Mouse (Mus musculus): ENCODE results near the gene Prkcz. TPM values are rescaled to one million over a fixed set of nuclear protein-coding genes. Genes with fewer than 3 reads are reported as not detected.
A peak's percentile ranks its signal among the peaks of the same experiment; 100 is the strongest.
"Not testable (repeated sequence)": the region's sequence is repeated elsewhere in the genome, so short reads cannot be mapped to it uniquely, and the experiment has no call there.

The Prkcz gene
- polyA plus RNA-seq, 1 experiment from 2014 or later = 6.8 TPM

- WGBS = 85% methylated on average over 11 of the region's 11 CpGs
These were observed 32.8 kb downstream of the Prkcz start for GRCm38 (mm10) chr4:155328385-155328784.

DNA sequence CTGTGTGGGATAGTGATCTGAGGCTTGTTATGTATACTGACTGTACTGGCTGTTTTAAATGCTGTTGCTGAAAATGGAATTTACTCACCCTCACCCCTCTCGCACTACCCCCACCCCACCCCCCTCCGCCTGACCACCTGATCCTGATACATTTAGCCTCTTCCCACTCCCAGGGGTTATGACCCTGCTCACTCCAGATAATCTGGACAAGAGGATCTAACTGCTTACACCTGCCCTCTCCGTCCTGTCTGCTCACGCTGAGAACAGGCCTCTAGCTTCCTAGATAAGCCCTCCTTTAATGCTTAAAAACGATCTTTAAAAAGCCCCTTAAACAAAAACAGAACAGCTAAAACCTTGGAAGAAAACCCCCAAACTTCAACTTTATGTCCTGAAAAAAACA, 35.4 kb downstream of the Prkcz start:
- peaks cover 3% of the 10 kb centered on the region; the same call in 1 of the 2 replicates for H3K27me3 ChIP-seq (replicated peaks; ENCODE audit: control insufficient read depth, insufficient read depth, low read length)
- no peaks in the 10 kb centered on the region for H3K9me3 ChIP-seq (ENCODE audit: control insufficient read depth, low read length)
- WGBS = 53% methylated on average over 5 of the region's 5 CpGs
- no peaks in the 10 kb centered on the region for H3K4me1 ChIP-seq (replicated peaks; ENCODE audit: control insufficient read depth, insufficient read depth, low read length)
- H3K4me2 ChIP-seq = no peak overlapping the region
- no peak overlapping the region for H3K9ac ChIP-seq (ENCODE audit: low read depth, low read length)
- DNase-seq (ENCODE audit: low spot score) (no peak), ATAC-seq (replicated peaks; ENCODE audit: low FRiP score) (no peak)
- H3K4me3 ChIP-seq (ENCODE audit: low read depth, low read length) = no peak overlapping the region
- no peaks in the 10 kb centered on the region for H3K36me3 ChIP-seq (ENCODE audit: control insufficient read depth, insufficient read depth, low read length)
- H3K27ac ChIP-seq (ENCODE audit: low read depth, low read length) = no peak overlapping the region

More at GRCm38 (mm10) chr4:155328385-155328784, 32.8 kb downstream of the Prkcz start:
- not testable (repeated sequence) for H3K4me1 ChIP-seq (replicated peaks; ENCODE audit: control insufficient read depth, insufficient read depth, low read length); H3K27me3 ChIP-seq (replicated peaks; ENCODE audit: control insufficient read depth, insufficient read depth, low read length); H3K36me3 ChIP-seq (ENCODE audit: control insufficient read depth, insufficient read depth, low read length); H3K4me2 ChIP-seq; H3K9me3 ChIP-seq (ENCODE audit: control insufficient read depth, low read length); ATAC-seq (replicated peaks; ENCODE audit: low FRiP score); H3K4me3 ChIP-seq (ENCODE audit: low read depth, low read length); DNase-seq (ENCODE audit: low spot score); H3K9ac ChIP-seq (ENCODE audit: low read depth, low read length); H3K27ac ChIP-seq (ENCODE audit: low read depth, low read length)

DNA sequence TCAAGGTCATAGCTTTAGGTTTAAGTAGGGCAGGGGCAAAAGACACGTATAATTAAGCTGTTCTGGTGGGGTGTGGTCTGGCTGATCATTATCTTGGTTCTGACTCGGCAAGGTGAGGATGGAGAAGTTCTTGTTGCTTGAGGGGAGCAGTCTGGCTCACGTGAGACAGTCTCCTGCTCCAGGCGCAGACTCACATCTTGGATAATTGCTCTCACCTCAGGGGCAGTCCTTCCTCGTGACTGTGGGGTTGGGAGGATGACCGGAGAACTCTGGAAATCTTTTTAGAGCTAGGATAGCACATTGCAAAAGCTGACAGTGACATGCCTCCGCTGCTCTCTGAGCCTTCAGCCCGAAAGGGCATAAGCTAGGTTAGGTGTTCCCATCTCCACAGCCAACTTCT, 36.6 kb downstream of the Prkcz start:
- Histone ChIP-seq H3K36me3 (ENCODE audit: control insufficient read depth, insufficient read depth, low read length) (no peaks in the 10 kb centered on the region), H3K9ac (ENCODE audit: low read depth, low read length) (no peak overlapping the region), H3K4me2 (no peak overlapping the region), H3K27ac (ENCODE audit: low read depth, low read length) (no peak overlapping the region), H3K9me3 (ENCODE audit: control insufficient read depth, low read length) (no peaks in the 10 kb centered on the region), H3K27me3 (replicated peaks; ENCODE audit: control insufficient read depth, insufficient read depth, low read length) (peaks cover 3% of the 10 kb centered on the region; the same call in 1 of the 2 replicates), H3K4me3 (ENCODE audit: low read depth, low read length) (no peak overlapping the region), H3K4me1 (replicated peaks; ENCODE audit: control insufficient read depth, insufficient read depth, low read length) (no peaks in the 10 kb centered on the region)
- ATAC-seq (replicated peaks; ENCODE audit: low FRiP score) (no peak), DNase-seq (ENCODE audit: low spot score) (no peak)
- 55% methylated on average over 8 of the region's 8 CpGs for WGBS

DNA sequence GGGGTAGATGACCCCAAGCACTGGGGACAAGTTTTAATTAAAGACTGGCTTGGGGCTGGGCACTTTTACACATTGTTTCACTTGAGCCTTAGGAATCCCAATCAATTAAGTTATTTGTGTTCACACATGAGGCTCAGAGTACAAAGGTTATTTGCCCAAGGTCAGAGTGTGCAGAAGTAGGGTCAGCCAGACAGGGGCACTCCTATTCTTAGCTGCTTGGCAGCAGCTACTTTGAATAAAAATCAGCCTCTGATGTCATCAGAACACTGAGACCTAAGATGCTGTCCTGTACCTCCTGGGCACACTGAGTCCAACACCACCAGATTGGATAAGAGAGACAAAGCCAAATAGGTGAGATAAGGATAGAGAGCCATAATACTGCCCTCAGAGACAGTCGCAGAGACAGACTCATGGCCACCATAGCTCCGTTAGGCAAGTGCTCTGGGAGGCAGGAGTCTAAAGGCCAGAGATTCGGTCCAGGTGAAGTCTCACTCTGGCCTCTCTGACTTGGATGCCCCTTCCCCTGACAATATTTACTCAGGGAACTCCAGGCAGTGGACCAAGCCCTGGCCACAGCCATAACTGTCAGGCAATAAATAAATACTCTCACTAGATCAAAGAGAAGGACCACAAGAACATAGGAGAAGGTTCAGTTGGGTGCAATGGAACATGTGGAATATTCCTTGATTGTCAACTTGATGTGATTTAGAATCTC, 37.9 kb downstream of the Prkcz start:
- 51% methylated on average over 3 of the region's 3 CpGs for WGBS
- DNase-seq (ENCODE audit: low spot score) (no peak), ATAC-seq (replicated peaks; ENCODE audit: low FRiP score) (no peak)
- H3K4me3 ChIP-seq (ENCODE audit: low read depth, low read length) = no peak overlapping the region
- H3K9ac ChIP-seq (ENCODE audit: low read depth, low read length) = no peak overlapping the region
- no peak overlapping the region for H3K27ac ChIP-seq (ENCODE audit: low read depth, low read length)
- no peak overlapping the region for H3K4me2 ChIP-seq
- no peaks in the 10 kb centered on the region for H3K36me3 ChIP-seq (ENCODE audit: control insufficient read depth, insufficient read depth, low read length)
- H3K27me3 ChIP-seq (replicated peaks; ENCODE audit: control insufficient read depth, insufficient read depth, low read length) = peaks cover 3% of the 10 kb centered on the region; the same call in 1 of the 2 replicates
- H3K4me1 ChIP-seq (replicated peaks; ENCODE audit: control insufficient read depth, insufficient read depth, low read length) = no peaks in the 10 kb centered on the region
- H3K9me3 ChIP-seq (ENCODE audit: control insufficient read depth, low read length) = no peaks in the 10 kb centered on the region

DNA sequence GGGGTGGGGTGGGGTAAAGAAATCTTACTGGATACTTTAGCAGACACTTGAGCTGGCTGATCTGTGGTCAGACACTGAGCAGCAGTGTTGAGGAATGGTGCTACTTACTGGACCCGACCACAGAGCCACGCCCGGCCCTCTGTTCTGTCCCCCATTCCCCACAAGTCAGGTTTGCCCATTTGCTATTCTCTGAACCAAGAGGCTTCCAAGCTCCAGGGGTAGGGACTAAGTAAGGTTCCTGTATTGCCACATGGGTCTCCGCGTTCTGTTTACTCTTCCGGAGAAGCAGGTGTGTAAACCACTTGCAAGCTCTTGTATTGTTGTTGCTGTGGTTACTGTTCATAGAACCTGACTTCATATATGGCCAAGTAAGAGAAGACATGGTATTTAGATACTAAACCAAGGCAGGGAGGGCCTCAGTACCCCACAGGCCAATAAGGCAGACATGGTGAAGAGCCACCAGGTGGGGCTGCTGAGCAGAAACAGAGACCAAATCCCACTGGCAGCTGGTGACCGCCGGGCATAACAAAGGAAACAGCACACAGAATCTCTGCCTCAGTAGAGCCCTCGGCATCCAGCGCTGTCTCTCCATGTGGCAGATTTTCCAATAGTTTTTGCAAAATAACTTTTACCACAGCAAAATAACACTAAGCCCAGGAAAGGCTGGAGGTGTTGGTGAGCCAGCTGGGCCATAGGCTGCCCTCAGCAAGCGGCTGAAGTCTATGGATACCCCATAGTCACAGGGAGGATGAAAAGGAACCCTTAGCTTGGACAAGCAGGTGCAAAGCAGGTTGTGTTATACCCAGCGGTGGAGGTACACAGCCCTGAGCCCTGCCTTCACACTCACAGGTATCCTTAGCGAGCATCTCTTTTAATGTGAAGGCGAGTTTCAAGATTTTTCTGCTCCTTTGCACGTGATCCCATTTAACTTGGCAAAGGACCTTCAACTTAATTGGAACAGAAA, 40.6 kb downstream of the Prkcz start:
- Histone ChIP-seq H3K27ac (ENCODE audit: low read depth, low read length) (no peak overlapping the region), H3K9me3 (ENCODE audit: control insufficient read depth, low read length) (no peaks in the 10 kb centered on the region), H3K4me2 (no peak overlapping the region), H3K9ac (ENCODE audit: low read depth, low read length) (no peak overlapping the region), H3K4me3 (ENCODE audit: low read depth, low read length) (no peak overlapping the region), H3K27me3 (replicated peaks; ENCODE audit: control insufficient read depth, insufficient read depth, low read length) (peaks cover 3% of the 10 kb centered on the region; the same call in 1 of the 2 replicates), H3K4me1 (replicated peaks; ENCODE audit: control insufficient read depth, insufficient read depth, low read length) (no peaks in the 10 kb centered on the region), H3K36me3 (ENCODE audit: control insufficient read depth, insufficient read depth, low read length) (no peaks in the 10 kb centered on the region)
- 53% methylated on average over 15 of the region's 15 CpGs for WGBS
- peak; percentile 44 for DNase-seq (ENCODE audit: low spot score)
- ATAC-seq (replicated peaks; ENCODE audit: low FRiP score) = no peak

GRCm38 (mm10) chr4:155318266-155318665, 42.9 kb downstream of the Prkcz start:
- H3K9me3 ChIP-seq (ENCODE audit: control insufficient read depth, low read length) = no peaks in the 10 kb centered on the region
- WGBS = 22% methylated on average over 2 of the region's 2 CpGs
- no peak overlapping the region for H3K4me3 ChIP-seq (ENCODE audit: low read depth, low read length)
- H3K36me3 ChIP-seq (ENCODE audit: control insufficient read depth, insufficient read depth, low read length) = no peaks in the 10 kb centered on the region
- ATAC-seq (replicated peaks; ENCODE audit: low FRiP score) = peak; percentile 68
- DNase-seq (ENCODE audit: low spot score) = peak; percentile 37
- no peak overlapping the region for H3K4me2 ChIP-seq
- H3K27ac ChIP-seq (ENCODE audit: low read depth, low read length) = no peak overlapping the region
- H3K4me1 ChIP-seq (replicated peaks; ENCODE audit: control insufficient read depth, insufficient read depth, low read length) = no peaks in the 10 kb centered on the region
- peaks cover 3% of the 10 kb centered on the region; the same call in 1 of the 2 replicates for H3K27me3 ChIP-seq (replicated peaks; ENCODE audit: control insufficient read depth, insufficient read depth, low read length)
- H3K9ac ChIP-seq (ENCODE audit: low read depth, low read length) = no peak overlapping the region

GRCm38 (mm10) chr4:155315031-155315430, 46.1 kb downstream of the Prkcz start:
- no peaks in the 10 kb centered on the region; the same call in 1 of the 2 replicates for H3K27me3 ChIP-seq (replicated peaks; ENCODE audit: control insufficient read depth, insufficient read depth, low read length)
- H3K9me3 ChIP-seq (ENCODE audit: control insufficient read depth, low read length) = no peaks in the 10 kb centered on the region
- H3K4me2 ChIP-seq = no peak overlapping the region
- DNase-seq (ENCODE audit: low spot score) = no peak
- no peak overlapping the region for H3K27ac ChIP-seq (ENCODE audit: low read depth, low read length)
- no peak overlapping the region for H3K9ac ChIP-seq (ENCODE audit: low read depth, low read length)
- H3K36me3 ChIP-seq (ENCODE audit: control insufficient read depth, insufficient read depth, low read length) = no peaks in the 10 kb centered on the region
- H3K4me1 ChIP-seq (replicated peaks; ENCODE audit: control insufficient read depth, insufficient read depth, low read length) = no peaks in the 10 kb centered on the region
- no peak for ATAC-seq (replicated peaks; ENCODE audit: low FRiP score)
- no peak overlapping the region for H3K4me3 ChIP-seq (ENCODE audit: low read depth, low read length)
- WGBS = 83% methylated on average over 3 of the region's 3 CpGs

DNA sequence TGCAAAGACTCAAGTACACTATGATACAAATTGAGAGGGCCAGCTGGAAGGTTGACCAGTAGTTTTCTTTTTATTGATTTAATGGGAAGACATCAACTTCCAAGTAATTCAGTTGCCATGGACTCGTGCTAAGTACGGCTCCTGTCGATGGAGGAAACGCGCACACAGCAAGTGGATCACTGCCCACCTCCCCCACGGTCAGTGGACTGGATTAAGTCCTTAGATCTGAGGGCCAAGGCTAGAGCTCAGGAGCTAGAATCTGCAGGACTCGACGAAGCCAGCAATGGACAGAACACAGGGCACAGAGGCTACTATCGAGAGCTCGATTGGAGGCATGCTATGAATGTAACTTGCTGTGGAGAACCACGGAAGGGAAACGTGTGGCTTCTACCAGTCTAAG, 52.5 kb downstream of the Prkcz start:
- Histone ChIP-seq H3K27ac (ENCODE audit: low read depth, low read length) (no peak overlapping the region), H3K9me3 (ENCODE audit: control insufficient read depth, low read length) (no peaks in the 10 kb centered on the region), H3K4me1 (replicated peaks; ENCODE audit: control insufficient read depth, insufficient read depth, low read length) (peaks cover 5% of the 10 kb centered on the region; the same call in 1 of the 2 replicates), H3K36me3 (ENCODE audit: control insufficient read depth, insufficient read depth, low read length) (no peaks in the 10 kb centered on the region), H3K4me2 (no peak overlapping the region), H3K27me3 (replicated peaks; ENCODE audit: control insufficient read depth, insufficient read depth, low read length) (no peaks in the 10 kb centered on the region; the same call in 1 of the 2 replicates), H3K9ac (ENCODE audit: low read depth, low read length) (no peak overlapping the region), H3K4me3 (ENCODE audit: low read depth, low read length) (no peak overlapping the region)
- ATAC-seq (replicated peaks; ENCODE audit: low FRiP score) (no peak), DNase-seq (ENCODE audit: low spot score) (no peak)
- WGBS = 81% methylated on average over 12 of the region's 12 CpGs

All from liver, embryonic 11.5 days (tissue).